Mouse (Mus musculus) midbrain, embryonic 16.5 days (tissue): ENCODE measurements at regions not wholly inside any gene's neighbourhood (a gene's known extent, or its start where the extent isn't known, plus 50 kb on each side); places are given as distances from the start of the nearest gene placed in this dataset.

Source experiments
- ATAC-seq: fragments of 200-750 bp; cut with Nextera tagmentation; 2 replicates; pipeline ENCODE4 v1.8.0; 2017; ENCODE audit warnings: moderate TSS enrichment
- H3K27ac ChIP-seq: fragments of 300-500 bp; sonication (generic); 2 replicates; pipeline ENCODE4 v1.5.1; 2014; ENCODE audit warnings: mild to moderate bottlenecking, low read length, mixed read lengths
- H3K27me3 ChIP-seq: fragments of 300-500 bp; sonication (generic); 2 replicates; pipeline ENCODE4 v1.6.1; 2014; ENCODE audit warnings: low read depth, low read length, mixed read lengths; ENCODE audit not compliant: control insufficient read depth, insufficient read depth
- H3K36me3 ChIP-seq: fragments of 300-500 bp; sonication (generic); 2 replicates; pipeline ENCODE4 v1.6.1; 2014; ENCODE audit warnings: mild to moderate bottlenecking, low read length, moderate library complexity, mixed read lengths; ENCODE audit not compliant: control insufficient read depth, insufficient read depth
- H3K4me1 ChIP-seq: fragments of 300-500 bp; sonication (generic); 2 replicates; pipeline ENCODE4 v1.6.1; 2014; ENCODE audit warnings: mild to moderate bottlenecking, low read length, mixed read lengths; ENCODE audit not compliant: control insufficient read depth, insufficient read depth
- H3K4me2 ChIP-seq: fragments of 300-500 bp; sonication (generic); 2 replicates; pipeline ENCODE4 v1.6.1; 2014; ENCODE audit warnings: mild to moderate bottlenecking, low read length, mixed read lengths
- H3K4me3 ChIP-seq: fragments of 300-500 bp; sonication (generic); 2 replicates; pipeline ENCODE4 v1.5.1; 2014; ENCODE audit warnings: low read depth, mild to moderate bottlenecking, low read length, moderate library complexity, mixed read lengths
- H3K9ac ChIP-seq: fragments of 300-500 bp; sonication (generic); 2 replicates; pipeline ENCODE4 v1.6.1; 2014; ENCODE audit warnings: low read depth, low read length, mixed read lengths
- H3K9me3 ChIP-seq: fragments of 300-500 bp; sonication (generic); replicated peaks from 2 replicates; pipeline ENCODE4 v1.6.1; 2014; ENCODE audit warnings: mild to moderate bottlenecking, low read length, mixed read lengths; ENCODE audit not compliant: control insufficient read depth, poor library complexity, severe bottlenecking
- WGBS: fragments of 180-500 bp; shearing (Covaris S2); extraction: QIAGEN DNeasy Blood & Tissue Kit; methylation state at CpG from one replicate; pipeline ENCODE4 v1.1.7; 2014; 5-methylcytosine and 5-hydroxymethylcytosine counted together

GRCm38 (mm10) chr5:53409740-53410139 is 56.2 kb upstream of the Rbpj start:
- ATAC-seq, result no peak
- Histone ChIP-seq H3K4me2 (no peak overlapping the region), H3K4me3 (no peak overlapping the region), H3K9ac (no peak overlapping the region), H3K4me1 (no peaks in the 10 kb centered on the region), H3K27ac (no peak overlapping the region), H3K36me3 (no peaks in the 10 kb centered on the region), H3K9me3 (no peaks in the 10 kb centered on the region), H3K27me3 (no peaks in the 10 kb centered on the region)
- WGBS, result 77% methylated on average over 3 of the region's 3 CpGs

GRCm38 (mm10) chr5:53412391-53413075 is 53.4 kb upstream of the Rbpj start:
- Histone ChIP-seq H3K27me3 (no peaks in the 10 kb centered on the region), H3K36me3 (no peaks in the 10 kb centered on the region), H3K4me2 (no peak overlapping the region), H3K4me1 (no peaks in the 10 kb centered on the region), H3K4me3 (no peak overlapping the region), H3K9ac (no peak overlapping the region), H3K9me3 (no peaks in the 10 kb centered on the region), H3K27ac (no peak overlapping the region)
- WGBS, result 67% methylated on average over 7 of the region's 7 CpGs
- ATAC-seq, result no peak

- Histone ChIP-seq H3K4me1 (no peaks in the 10 kb centered on the region), H3K9ac (no peak overlapping the region), H3K27ac (no peak overlapping the region), H3K4me3 (no peak overlapping the region), H3K9me3 (no peaks in the 10 kb centered on the region), H3K27me3 (no peaks in the 10 kb centered on the region), H3K4me2 (no peak overlapping the region), H3K36me3 (no peaks in the 10 kb centered on the region)
- no peak for ATAC-seq
- 82% methylated on average over 3 of the region's 3 CpGs for WGBS
Observed at GRCm38 (mm10) chr5:53413677-53414076, 52.3 kb upstream of the Rbpj start.

- Histone ChIP-seq H3K4me2 (no peak overlapping the region), H3K4me3 (no peak overlapping the region), H3K36me3 (no peaks in the 10 kb centered on the region), H3K9me3 (no peaks in the 10 kb centered on the region), H3K27ac (no peak overlapping the region), H3K4me1 (no peaks in the 10 kb centered on the region), H3K9ac (no peak overlapping the region), H3K27me3 (no peaks in the 10 kb centered on the region)
- 91% methylated on average over 2 of the region's 2 CpGs for WGBS
- ATAC-seq, result no peak
Observed at GRCm38 (mm10) chr5:53415472-53415871, 50.5 kb upstream of the Rbpj start.
